Mouse (Mus musculus): ENCODE results near the gene Ptprn2. TPM values are rescaled to one million over a fixed set of nuclear protein-coding genes. Genes with fewer than 3 reads are reported as not detected.

Ptprn2 gene
- total and polyA plus RNA-seq, 3 experiments, result 0.17 TPM; not detected in 2

DNA sequence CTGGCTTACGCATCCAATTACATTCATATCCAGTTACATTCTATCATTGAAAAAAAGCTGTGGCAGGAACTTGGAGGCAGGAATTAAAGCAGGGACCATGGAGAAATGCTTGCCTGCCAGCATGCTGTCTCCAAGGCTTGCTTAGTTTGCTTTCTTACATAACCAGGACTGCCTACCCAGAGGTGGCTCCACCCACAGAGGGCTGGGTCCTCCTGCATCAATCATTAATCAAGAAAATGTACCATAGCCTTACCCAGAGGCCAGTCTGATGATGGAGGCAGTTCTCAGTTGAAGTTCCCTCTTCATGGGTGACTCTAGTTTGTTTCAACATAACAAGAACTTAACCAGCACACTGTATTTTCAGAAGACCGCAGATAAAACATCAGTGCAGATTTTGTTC lies 36.0 kb upstream of the Ptprn2 start:
- Histone ChIP-seq H3K79me2 (replicated peaks; ENCODE audit: control insufficient read depth, extremely low read depth, insufficient read depth, poor library complexity, severe bottlenecking) (no peaks in the 10 kb centered on the region), H3K27ac (ENCODE audit: insufficient read depth, low read depth) (no peak overlapping the region), H3K4me3 (replicated peaks in 1 of 3; ENCODE audit: low read depth in 2 of 3, low read length in 2 of 3, poor library complexity in 1 of 3) (no peak overlapping the region), H3K36me3 (replicated peaks in 1 of 2; ENCODE audit: control insufficient read depth in 1 of 2, insufficient read depth in 1 of 2, low read length in 1 of 2) (peaks cover 46 to 79% of the 10 kb centered on the region in 2 experiments), H3K9me3 (replicated peaks; ENCODE audit: low read length) (no peaks in the 10 kb centered on the region), H3K4me1 (ENCODE audit: control insufficient read depth in 1 of 2, insufficient read depth in 2 of 2) (no peaks in the 10 kb centered on the region; a peak in 1 of 4 replicates), H3K4me2 (ENCODE audit: insufficient read depth, low read depth, poor library complexity, severe bottlenecking) (no peak overlapping the region), H3K27me3 (replicated peaks) (no peaks in the 10 kb centered on the region), H3K9ac (ENCODE audit: insufficient read depth, low read depth) (no peak overlapping the region)
- TF ChIP-seq ZC3H11A (IDR thresholded peaks at IDR 0.05; ENCODE audit: low read depth, low read length) (no peak), CTCF (conservative IDR thresholded peaks at IDR 0.05 in 1 of 2, IDR thresholded peaks at IDR 0.05 in 1 of 2; ENCODE audit: low read depth in 2 of 2, low read length in 2 of 2) (no peak), IRF4 (IDR thresholded peaks at IDR 0.05; ENCODE audit: low read depth, low read length) (no peak), ZKSCAN1 (IDR thresholded peaks at IDR 0.05; ENCODE audit: borderline replicate concordance, low read depth, low read length) (no peak), PAX5 (IDR thresholded peaks at IDR 0.05; ENCODE audit: low read length) (no peak), CHD2 (IDR thresholded peaks at IDR 0.05; ENCODE audit: low read length) (no peak), RCOR1 (conservative IDR thresholded peaks at IDR 0.05; ENCODE audit: low read depth, low read length) (no peak), JUND (conservative IDR thresholded peaks at IDR 0.05; ENCODE audit: low read depth, low read length) (no peak), EP300 (IDR thresholded peaks at IDR 0.05; ENCODE audit: low read length) (no peak), MAX (IDR thresholded peaks at IDR 0.05; ENCODE audit: low read length) (no peak), MAZ (IDR thresholded peaks at IDR 0.05; ENCODE audit: low read depth, low read length) (no peak), HCFC1 (IDR thresholded peaks at IDR 0.05; ENCODE audit: low read depth, low read length) (no peak), SMC3 (IDR thresholded peaks at IDR 0.05; ENCODE audit: low read depth, low read length) (no peak)
- dilution Hi-C loops (cut with MboI; ENCODE audit: extremely low pct_ligation_motif_present, extremely low pct_unique_long_range_greater_than_20kb, low sequenced_read_pairs), result no loop called here
- no peak for DNase-seq (ENCODE audit: extremely low read depth)
- in situ Hi-C loops (cut with MboI; ENCODE audit: low pct_ligation_motif_present, low pct_unique_long_range_greater_than_20kb, low sequenced_read_pairs), result no loop called here

DNA sequence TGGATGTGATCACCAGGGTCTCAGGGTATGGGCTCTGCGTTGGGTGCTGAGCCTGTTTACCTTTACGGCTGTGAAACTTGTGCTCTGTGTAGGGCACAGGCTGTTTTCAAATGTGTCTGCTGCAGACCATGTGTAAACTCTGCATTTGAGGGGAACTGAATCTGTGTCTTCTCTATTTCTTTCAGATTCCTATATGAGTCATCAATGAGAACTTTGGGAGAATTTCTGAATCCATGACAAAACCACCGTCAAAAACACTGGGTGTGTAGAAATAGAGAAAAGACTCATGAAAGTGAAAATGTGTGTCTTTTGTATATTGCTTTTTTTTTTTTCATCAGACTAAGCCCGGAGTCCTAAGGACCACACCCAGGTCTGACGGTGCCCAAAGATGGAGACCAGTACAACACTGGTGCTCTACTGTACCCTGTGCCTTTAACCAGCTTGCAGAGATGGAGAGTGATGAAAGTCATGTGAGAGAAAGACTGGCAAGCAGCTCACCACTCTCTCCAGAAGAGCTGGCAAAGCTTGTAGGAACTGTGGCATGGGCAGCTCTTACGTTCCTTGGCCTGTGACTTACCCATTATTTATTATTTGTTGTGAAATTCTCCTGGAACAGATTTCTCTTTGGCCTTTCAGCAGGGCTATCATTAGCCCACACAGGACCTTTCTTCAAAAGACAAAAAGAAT lies 25.0 kb upstream of the Ptprn2 start:
- dilution Hi-C loops (cut with MboI; ENCODE audit: extremely low pct_ligation_motif_present, extremely low pct_unique_long_range_greater_than_20kb, low sequenced_read_pairs), result no loop called here
- Histone ChIP-seq H3K4me1 (ENCODE audit: control insufficient read depth in 1 of 2, insufficient read depth in 2 of 2) (no peaks in the 10 kb centered on the region), H3K27ac (ENCODE audit: insufficient read depth, low read depth) (no peak overlapping the region), H3K4me2 (ENCODE audit: insufficient read depth, low read depth, poor library complexity, severe bottlenecking) (no peak overlapping the region), H3K9ac (ENCODE audit: insufficient read depth, low read depth) (no peak overlapping the region), H3K4me3 (replicated peaks in 1 of 3; ENCODE audit: low read depth in 2 of 3, low read length in 2 of 3, poor library complexity in 1 of 3) (no peak overlapping the region), H3K9me3 (replicated peaks; ENCODE audit: low read length) (no peaks in the 10 kb centered on the region), H3K36me3 (replicated peaks in 1 of 2; ENCODE audit: control insufficient read depth in 1 of 2, insufficient read depth in 1 of 2, low read length in 1 of 2) (peaks cover 26 to 74% of the 10 kb centered on the region in 2 experiments), H3K27me3 (replicated peaks) (no peaks in the 10 kb centered on the region), H3K79me2 (replicated peaks; ENCODE audit: control insufficient read depth, extremely low read depth, insufficient read depth, poor library complexity, severe bottlenecking) (0 out of 2 replicates have a peak, but pooled peaks cover 2% of the 10 kb centered on the region)
- TF ChIP-seq ZNF384 (IDR thresholded peaks at IDR 0.05; ENCODE audit: low read depth, low read length) (0 out of 2 replicates have a peak, but pooled peaks have one; percentile 21), MAZ (IDR thresholded peaks at IDR 0.05; ENCODE audit: low read depth, low read length) (no peak), EP300 (IDR thresholded peaks at IDR 0.05; ENCODE audit: low read length) (0 out of 2 replicates have a peak, but pooled peaks have one; percentile 19)
- no peak for DNase-seq (ENCODE audit: extremely low read depth)
- in situ Hi-C loops (cut with MboI; ENCODE audit: low pct_ligation_motif_present, low pct_unique_long_range_greater_than_20kb, low sequenced_read_pairs), result no loop called here
